Mouse (Mus musculus): Measurements from ENCODE around the gene B3galt4. TPM values are rescaled to one million over a fixed set of nuclear protein-coding genes. Genes with fewer than 3 reads are reported as not detected.

B3galt4 gene
- polyA plus RNA-seq, 1 experiment from 2014 or later: 6.5 TPM

GRCm38 (mm10) chr17:33980181-33981035, 29.1 kb upstream of the B3galt4 start:
- DNase-seq (ENCODE audit: low spot score): no peak
- Histone ChIP-seq H3K27ac (peak overlapping the region; percentile 62; the same call in 1 of the 2 replicates), H3K4me3 (peak overlapping the region; percentile 61), H3K9me3 (no peaks in the 10 kb centered on the region), H3K36me3 (no peaks in the 10 kb centered on the region), H3K4me1 (replicated peaks) (peaks cover 29% of the 10 kb centered on the region), H3K27me3 (ENCODE audit: insufficient read depth, poor library complexity, severe bottlenecking) (peaks cover 53% of the 10 kb centered on the region)
- WGBS: 80% methylated on average over 19 of the region's 19 CpGs

DNA sequence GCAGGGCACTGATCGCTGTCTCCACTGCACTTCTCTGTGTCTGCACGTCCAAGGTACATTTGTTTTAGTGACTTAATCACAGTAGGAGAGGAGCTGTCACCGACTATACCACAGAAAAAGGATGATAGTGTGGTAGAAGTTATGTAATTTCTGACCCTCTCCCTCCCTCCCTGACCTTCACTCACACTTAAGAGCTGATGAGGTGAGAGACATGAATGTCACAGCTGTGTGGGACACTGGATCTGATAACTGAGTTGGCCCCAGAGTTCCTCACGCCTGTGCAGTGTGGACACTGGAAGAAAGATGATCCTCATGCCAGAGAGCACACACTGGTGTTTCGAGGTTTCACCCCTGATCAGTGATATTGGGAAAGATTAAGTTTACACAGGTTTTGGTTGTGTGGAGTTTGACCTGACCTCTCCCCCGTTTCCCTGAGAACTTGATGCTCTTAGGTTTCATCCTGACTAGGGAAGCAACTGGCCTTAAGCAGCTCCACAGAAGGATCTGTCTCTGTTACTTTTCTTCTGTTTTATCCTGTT, 28.3 kb upstream of the B3galt4 start:
- DNase-seq (ENCODE audit: low spot score): no peak
- Histone ChIP-seq H3K36me3 (no peaks in the 10 kb centered on the region), H3K9me3 (no peaks in the 10 kb centered on the region), H3K27ac (no peak overlapping the region), H3K4me1 (replicated peaks) (peaks cover 29% of the 10 kb centered on the region), H3K4me3 (no peak overlapping the region), H3K27me3 (ENCODE audit: insufficient read depth, poor library complexity, severe bottlenecking) (peaks cover 58% of the 10 kb centered on the region)
- WGBS: 79% methylated on average over 6 of the region's 6 CpGs

DNA sequence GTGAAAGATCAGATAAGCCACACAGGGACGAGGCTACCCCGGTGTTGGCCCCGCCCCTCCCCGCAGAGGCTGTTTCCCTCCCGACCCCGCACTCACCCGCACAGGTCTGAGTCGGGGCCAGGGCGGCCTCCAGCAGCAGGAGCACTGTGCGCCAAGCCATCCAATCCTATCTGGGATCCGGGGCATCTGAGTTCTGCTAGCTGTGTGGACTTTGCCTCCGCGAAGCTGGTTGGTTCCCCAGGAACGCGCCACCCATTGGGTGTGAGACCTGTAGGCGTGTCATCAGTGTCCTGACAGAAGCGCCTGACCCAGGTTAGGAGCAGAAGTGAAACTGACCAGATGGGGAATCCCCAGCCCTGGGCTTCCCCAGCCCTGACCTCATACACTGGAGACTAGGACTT, 27.3 kb upstream of the B3galt4 start:
- no peaks in the 10 kb centered on the region for H3K36me3 ChIP-seq
- H3K27me3 ChIP-seq (ENCODE audit: insufficient read depth, poor library complexity, severe bottlenecking): peaks cover 58% of the 10 kb centered on the region
- peaks cover 29% of the 10 kb centered on the region for H3K4me1 ChIP-seq (replicated peaks)
- peak; percentile 40 for DNase-seq (ENCODE audit: low spot score)
- H3K9me3 ChIP-seq: no peaks in the 10 kb centered on the region
- 1% methylated on average over 17 of the region's 17 CpGs for whole genome bisulfite sequencing
- H3K4me3 ChIP-seq: peak overlapping the region; percentile 54
- peak overlapping the region; percentile 29; the same call in 1 of the 2 replicates for H3K27ac ChIP-seq

- Histone ChIP-seq H3K4me3 (peak overlapping the region; percentile 54), H3K27ac (peak overlapping the region; percentile 29), H3K27me3 (ENCODE audit: insufficient read depth, poor library complexity, severe bottlenecking) (peaks cover 58% of the 10 kb centered on the region), H3K9me3 (no peaks in the 10 kb centered on the region), H3K36me3 (no peaks in the 10 kb centered on the region), H3K4me1 (replicated peaks) (peaks cover 29% of the 10 kb centered on the region)
- WGBS: 2% methylated on average over 57 of the region's 57 CpGs
- DNase-seq (ENCODE audit: low spot score): peak; percentile 11
Measured at GRCm38 (mm10) chr17:33977861-33978557, 26.7 kb upstream of the B3galt4 start.

GRCm38 (mm10) chr17:33973572-33973971, 22.3 kb upstream of the B3galt4 start:
- DNase-seq (ENCODE audit: low spot score): no peak
- Histone ChIP-seq H3K4me1 (replicated peaks) (peaks cover 10% of the 10 kb centered on the region), H3K27me3 (ENCODE audit: insufficient read depth, poor library complexity, severe bottlenecking) (peaks cover 35% of the 10 kb centered on the region), H3K36me3 (no peaks in the 10 kb centered on the region), H3K9me3 (0 out of 2 replicates have a peak, but pooled peaks cover 4% of the 10 kb centered on the region), H3K4me3 (no peak overlapping the region), H3K27ac (no peak overlapping the region)
- 71% methylated on average over 3 of the region's 3 CpGs for WGBS

DNA sequence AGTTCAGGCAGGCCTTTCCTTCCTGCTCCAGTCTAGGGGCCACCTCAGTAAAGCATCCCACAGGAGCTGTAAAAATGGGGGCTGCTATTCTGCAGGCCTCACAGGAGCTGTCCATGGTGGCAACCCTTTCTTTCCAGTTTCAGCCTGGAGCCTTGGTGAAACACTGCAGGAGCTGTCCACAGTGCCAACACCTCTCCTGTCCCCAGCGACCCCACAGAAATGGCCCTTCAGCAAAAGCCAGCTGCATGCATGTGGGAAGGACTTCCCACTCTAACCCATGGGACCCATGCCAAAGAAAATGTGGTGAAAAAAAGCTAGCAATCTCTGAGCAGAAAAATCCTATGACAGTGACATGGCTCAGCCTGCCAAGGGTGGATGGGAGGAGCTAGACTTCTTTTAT, 21.4 kb upstream of the B3galt4 start:
- Histone ChIP-seq H3K27ac (no peak overlapping the region), H3K4me1 (replicated peaks) (peaks cover 5% of the 10 kb centered on the region), H3K4me3 (no peak overlapping the region), H3K36me3 (no peaks in the 10 kb centered on the region), H3K27me3 (ENCODE audit: insufficient read depth, poor library complexity, severe bottlenecking) (peaks cover 26% of the 10 kb centered on the region), H3K9me3 (0 out of 2 replicates have a peak, but pooled peaks cover 4% of the 10 kb centered on the region)
- WGBS: 9% methylated on average over 1 of the region's 1 CpGs
- peak; percentile 38 for DNase-seq (ENCODE audit: low spot score)

- H3K36me3 ChIP-seq: peaks cover 22% of the 10 kb centered on the region
- 73% methylated on average over 4 of the region's 4 CpGs for WGBS
- H3K27me3 ChIP-seq (ENCODE audit: insufficient read depth, poor library complexity, severe bottlenecking): no peaks in the 10 kb centered on the region; the same call in 1 of the 2 replicates
- 0 out of 2 replicates have a peak, but pooled peaks cover 3% of the 10 kb centered on the region for H3K4me1 ChIP-seq (replicated peaks)
- H3K9me3 ChIP-seq: 0 out of 2 replicates have a peak, but pooled peaks cover 4% of the 10 kb centered on the region
- H3K27ac ChIP-seq: no peak overlapping the region
- no peak for DNase-seq (ENCODE audit: low spot score)
- H3K4me3 ChIP-seq: no peak overlapping the region
Measured at GRCm38 (mm10) chr17:33969394-33969793, 18.1 kb upstream of the B3galt4 start.

DNA sequence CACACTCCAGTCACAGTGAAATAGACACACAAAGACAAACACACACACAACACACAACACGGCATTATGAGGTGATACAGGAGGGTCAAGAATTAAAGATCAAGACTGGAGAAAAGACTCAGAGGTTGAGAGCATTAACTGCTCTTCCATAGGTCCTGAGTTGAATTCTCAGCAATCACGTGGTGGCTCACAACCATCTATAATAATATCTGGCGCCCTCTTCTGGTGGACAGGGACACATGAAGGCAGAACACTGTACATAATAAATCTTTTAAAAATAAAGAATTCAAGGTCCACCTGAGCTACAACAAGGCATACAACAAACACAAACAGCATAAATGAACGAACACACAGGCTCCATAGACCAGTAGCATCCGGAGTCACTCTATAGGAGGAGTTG, 17.6 kb upstream of the B3galt4 start:
- Histone ChIP-seq H3K27me3 (ENCODE audit: insufficient read depth, poor library complexity, severe bottlenecking) (no peaks in the 10 kb centered on the region; the same call in 1 of the 2 replicates), H3K4me1 (replicated peaks) (0 out of 2 replicates have a peak, but pooled peaks cover 3% of the 10 kb centered on the region), H3K27ac (no peak overlapping the region), H3K4me3 (no peak overlapping the region), H3K36me3 (peaks cover 26% of the 10 kb centered on the region), H3K9me3 (0 out of 2 replicates have a peak, but pooled peaks cover 4% of the 10 kb centered on the region)
- 30% methylated on average over 5 of the region's 5 CpGs for WGBS
- DNase-seq (ENCODE audit: low spot score): no peak

DNA sequence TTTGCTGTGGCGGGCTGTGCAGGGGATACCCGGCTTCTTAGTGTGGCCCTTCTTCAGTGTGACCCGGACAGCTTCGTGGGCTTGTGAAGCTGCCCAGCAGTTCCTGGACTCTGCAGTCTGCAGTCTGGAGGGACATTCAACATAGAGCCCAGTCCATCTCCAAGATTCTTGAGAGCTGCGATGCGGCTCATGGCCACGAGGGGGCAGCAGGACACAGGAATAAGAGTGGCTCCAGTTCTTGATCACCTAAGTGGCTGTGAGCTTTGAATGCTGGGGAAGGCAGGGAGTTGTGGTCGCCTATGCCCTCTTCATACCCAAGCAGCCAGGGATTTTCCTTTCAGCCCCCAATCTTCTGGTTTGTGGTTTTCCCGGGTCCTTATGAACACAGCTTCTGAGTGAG, 17.2 kb upstream of the B3galt4 start:
- Histone ChIP-seq H3K36me3 (peaks cover 30% of the 10 kb centered on the region), H3K4me1 (replicated peaks) (0 out of 2 replicates have a peak, but pooled peaks cover 3% of the 10 kb centered on the region), H3K9me3 (0 out of 2 replicates have a peak, but pooled peaks cover 4% of the 10 kb centered on the region), H3K27me3 (ENCODE audit: insufficient read depth, poor library complexity, severe bottlenecking) (no peaks in the 10 kb centered on the region; the same call in 1 of the 2 replicates), H3K27ac (no peak overlapping the region), H3K4me3 (no peak overlapping the region)
- DNase-seq (ENCODE audit: low spot score): peak; percentile 88
- 4% methylated on average over 9 of the region's 9 CpGs for WGBS

- Histone ChIP-seq H3K27ac (no peak overlapping the region), H3K36me3 (peaks cover 55% of the 10 kb centered on the region), H3K4me3 (no peak overlapping the region), H3K4me1 (replicated peaks) (0 out of 2 replicates have a peak, but pooled peaks cover 3% of the 10 kb centered on the region), H3K27me3 (ENCODE audit: insufficient read depth, poor library complexity, severe bottlenecking) (no peaks in the 10 kb centered on the region; the same call in 1 of the 2 replicates), H3K9me3 (0 out of 2 replicates have a peak, but pooled peaks cover 4% of the 10 kb centered on the region)
- 86% methylated on average over 16 of the region's 16 CpGs for WGBS
- no peak for DNase-seq (ENCODE audit: low spot score)
Measured at GRCm38 (mm10) chr17:33965846-33966550, 14.7 kb upstream of the B3galt4 start.

GRCm38 (mm10) chr17:33965082-33965845, 14.0 kb upstream of the B3galt4 start:
- no peak for DNase-seq (ENCODE audit: low spot score)
- 95% methylated on average over 17 of the region's 17 CpGs for WGBS
- Histone ChIP-seq H3K27ac (no peak overlapping the region), H3K9me3 (0 out of 2 replicates have a peak, but pooled peaks cover 4% of the 10 kb centered on the region), H3K36me3 (peaks cover 62% of the 10 kb centered on the region), H3K4me1 (replicated peaks) (0 out of 2 replicates have a peak, but pooled peaks cover 3% of the 10 kb centered on the region), H3K4me3 (no peak overlapping the region), H3K27me3 (ENCODE audit: insufficient read depth, poor library complexity, severe bottlenecking) (no peaks in the 10 kb centered on the region)

Data from hindbrain, embryonic 10.5 days (tissue).